Mouse (Mus musculus) megakaryocyte, embryonic 14.5 days (primary cell): Measurements from ENCODE around the gene Plac8.

ENCODE experiments used
- FLI1 ChIP-seq: IDR thresholded peaks from 2 replicates; pipeline ENCODE4 v1.6.1; 2012; ENCODE audit warnings: low read length, inconsistent platforms, mixed read lengths
- GATA1 ChIP-seq: IDR thresholded peaks from 3 replicates; pipeline ENCODE4 v1.6.1; 2012; ENCODE audit warnings: mixed read lengths, low read length, inconsistent platforms, borderline replicate concordance

DNA sequence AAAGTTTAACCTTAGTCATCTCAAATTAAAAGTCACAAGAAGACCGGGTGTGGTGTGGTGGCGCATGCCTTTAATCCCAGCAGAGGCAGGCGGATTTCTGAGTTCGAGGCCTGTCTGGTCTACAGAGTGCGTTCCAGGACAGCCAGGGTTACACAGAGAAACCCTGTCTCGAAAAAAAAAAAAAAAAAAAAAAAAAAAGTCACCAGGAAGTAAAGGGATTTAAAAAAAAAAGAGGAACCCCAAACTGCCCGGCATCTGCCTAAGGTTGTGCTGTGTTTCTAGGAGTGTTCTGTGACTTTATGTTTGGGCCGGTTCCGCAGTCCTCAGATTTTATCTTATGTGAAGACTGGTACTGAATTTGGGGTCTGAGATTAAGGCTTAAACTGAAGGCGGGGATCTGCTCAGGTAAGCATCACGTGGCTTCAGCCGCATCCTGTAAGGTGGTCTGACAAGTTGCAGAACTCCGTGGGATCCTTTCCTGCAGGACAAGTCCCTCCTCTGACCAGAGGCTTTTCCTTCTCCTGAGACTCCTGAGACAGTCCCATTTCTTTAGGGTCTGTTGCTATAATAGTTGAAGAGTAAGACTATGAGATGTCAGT lies 1.9 kb downstream of the Plac8 start:
- TF ChIP-seq FLI1 (no peak), GATA1 (no peak)
